Comparison of ENCODE assay signal across 21 mouse cellular contexts in genomic region chr19:9896067-9896466, GRCm38 (mm10). TPM values are rescaled to one million over a fixed set of nuclear protein-coding genes. Genes with fewer than 3 reads are reported as not detected.
DNase-seq lines count a peak whose midpoint lies in the region; ATAC-seq lines count a peak whose summit lies in the region.
"Had no signal": no experiment of that assay in that cellular context is flagged by ENCODE, and none has a peak within 500 bp of the region (broad histone marks: within the 10 kb centered on the region; RNA-seq: fewer than 3 reads in every experiment).

No protein-coding gene starts in this region.

- H3K27ac ChIP-seq in heart, embryonic 10.5 days = no peak overlapping the region
- H3K27ac ChIP-seq in midbrain, embryonic 10.5 days (replicated peaks) = no peak overlapping the region
- no peak overlapping the region for H3K27ac ChIP-seq in midbrain, embryonic 16.5 days (ENCODE audit: low read length)
- H3K27ac ChIP-seq in liver, embryonic 12.5 days = peak overlapping the region; percentile 57; the same call in 1 of the 2 replicates

- H3K27me3 ChIP-seq in heart, embryonic 10.5 days (ENCODE audit: insufficient read depth, poor library complexity, severe bottlenecking) = no peaks in the 10 kb centered on the region
- no peaks in the 10 kb centered on the region for H3K27me3 ChIP-seq in midbrain, embryonic 10.5 days (ENCODE audit: low read depth, poor library complexity, severe bottlenecking)
- no peaks in the 10 kb centered on the region for H3K27me3 ChIP-seq in midbrain, embryonic 16.5 days (ENCODE audit: control insufficient read depth, insufficient read depth, low read depth, low read length)
- H3K27me3 ChIP-seq in liver, embryonic 12.5 days (replicated peaks) = no peaks in the 10 kb centered on the region

- H3K4me3 ChIP-seq in heart, embryonic 10.5 days = no peak overlapping the region
- 0 out of 2 replicates have a peak overlapping the region, but pooled peaks have one; percentile 90 for H3K4me3 ChIP-seq in midbrain, embryonic 10.5 days
- no peak overlapping the region for H3K4me3 ChIP-seq in midbrain, embryonic 16.5 days (ENCODE audit: low read depth, low read length)
- H3K4me3 ChIP-seq in liver, embryonic 12.5 days = peak overlapping the region; percentile 85

- peaks cover 53% of the 10 kb centered on the region for H3K36me3 ChIP-seq in heart, embryonic 10.5 days
- peaks cover 64% of the 10 kb centered on the region for H3K36me3 ChIP-seq in midbrain, embryonic 10.5 days
- peaks cover 12% of the 10 kb centered on the region; the same call in 1 of the 2 replicates for H3K36me3 ChIP-seq in midbrain, embryonic 16.5 days (ENCODE audit: control insufficient read depth, insufficient read depth, low read length)
- peaks cover 69% of the 10 kb centered on the region for H3K36me3 ChIP-seq in liver, embryonic 12.5 days

- no peak for ATAC-seq in midbrain, embryonic 16.5 days
- ATAC-seq in liver, embryonic 12.5 days = no peak
- no peak for ATAC-seq in megakaryocyte progenitor cell, adult 5-6 weeks (replicated peaks; ENCODE audit: poor library complexity)
- ATAC-seq: hindbrain, embryonic 16.5 days had no signal

- 68% methylated on average over 5 of the region's 5 CpGs for WGBS in heart, embryonic 10.5 days
- WGBS in midbrain, embryonic 10.5 days = 80% methylated on average over 5 of the region's 5 CpGs
- WGBS in midbrain, embryonic 16.5 days = 82% methylated on average over 5 of the region's 5 CpGs
- 56% methylated on average over 5 of the region's 5 CpGs for WGBS in liver, embryonic 12.5 days (ENCODE audit: insufficient replicate concordance)

- H3K9ac ChIP-seq in midbrain, embryonic 16.5 days (ENCODE audit: low read depth, low read length) = no peak overlapping the region
- H3K9ac ChIP-seq in liver, embryonic 12.5 days = no peak overlapping the region

- peak; percentile 71 for DNase-seq in heart, embryonic 10.5 days (ENCODE audit: low spot score)
- no peak for DNase-seq in heart, postnatal 4 days
- DNase-seq in midbrain, embryonic 10.5 days (ENCODE audit: low spot score) = no peak
- DNase-seq in cerebellum, adult 9-10 months = no peak
- DNase-seq: adrenal gland, postnatal 14 days; B cell, adult 2 months; cerebellum, postnatal 25 days; kidney, adult 8-10 months; lung, postnatal 10 days; midbrain, embryonic 14.5 days; thymus, postnatal 4 days had no signal

- no peak overlapping the region for H3K4me2 ChIP-seq in midbrain, embryonic 16.5 days (ENCODE audit: low read length)
- H3K4me2 ChIP-seq in liver, embryonic 12.5 days = peak overlapping the region; percentile 93

- H3K9me3 ChIP-seq in heart, embryonic 10.5 days = no peaks in the 10 kb centered on the region
- H3K9me3 ChIP-seq in midbrain, embryonic 10.5 days (replicated peaks) = no peaks in the 10 kb centered on the region; the same call in 1 of the 2 replicates
- H3K9me3 ChIP-seq in midbrain, embryonic 16.5 days (replicated peaks; ENCODE audit: control insufficient read depth, low read length, poor library complexity, severe bottlenecking) = no peaks in the 10 kb centered on the region
- no peaks in the 10 kb centered on the region for H3K9me3 ChIP-seq in liver, embryonic 12.5 days (replicated peaks)

- H3K4me1 ChIP-seq in heart, embryonic 10.5 days = peaks cover 22% of the 10 kb centered on the region
- peaks cover 32% of the 10 kb centered on the region for H3K4me1 ChIP-seq in midbrain, embryonic 10.5 days
- H3K4me1 ChIP-seq in midbrain, embryonic 16.5 days (ENCODE audit: control insufficient read depth, insufficient read depth, low read length) = peaks cover 16% of the 10 kb centered on the region
- peaks cover 81% of the 10 kb centered on the region for H3K4me1 ChIP-seq in liver, embryonic 12.5 days

RNA-seq across cellular contexts. Expression of gene Incenp, which starts 3.3 kb away (rescaled TPM):
- 93.8 and 122 TPM in 2 replicates for polyA plus RNA-seq in heart, embryonic 10.5 days (2016; fragmentation: Nextera tagmentation; extraction: Ambion mirVana)
- total RNA-seq in heart, postnatal 4 days (2021) = 10 to 100 TPM; 66.8 to 68.2 TPM
- 142 and 150 TPM in 2 replicates for polyA plus RNA-seq in midbrain, embryonic 10.5 days (2016; fragmentation: Nextera tagmentation; extraction: Ambion mirVana)
- polyA plus RNA-seq in midbrain, embryonic 16.5 days (2015; fragmentation: Nextera tagmentation; extraction: Ambion mirVana) = 20.0 and 22.1 TPM in 2 replicates
- polyA plus RNA-seq in liver, embryonic 12.5 days (2016; fragmentation: Nextera tagmentation; extraction: Ambion mirVana) = 157 and 159 TPM in 2 replicates
- 179 and 188 TPM in 2 replicates for total RNA-seq in megakaryocyte progenitor cell, adult 5-6 weeks (2015)
- total RNA-seq in megakaryocyte progenitor cell, adult 5-6 weeks (2017) = 95.9 and 97.2 TPM in 2 replicates

RNA-seq across cellular contexts. Expression of gene Scgb2a2, which starts 48.7 kb away (rescaled TPM):
- not detected in 2 replicates for polyA plus RNA-seq in heart, embryonic 10.5 days (2016; fragmentation: Nextera tagmentation; extraction: Ambion mirVana)
- total RNA-seq in heart, postnatal 4 days (2021) = not detected
- polyA plus RNA-seq in midbrain, embryonic 10.5 days (2016; fragmentation: Nextera tagmentation; extraction: Ambion mirVana) = 0.14 TPM in 1 of 2 replicates, not detected in the other
- polyA plus RNA-seq in midbrain, embryonic 16.5 days (2015; fragmentation: Nextera tagmentation; extraction: Ambion mirVana) = not detected in 2 replicates
- not detected in 2 replicates for polyA plus RNA-seq in liver, embryonic 12.5 days (2016; fragmentation: Nextera tagmentation; extraction: Ambion mirVana)
- total RNA-seq in megakaryocyte progenitor cell, adult 5-6 weeks (2015) = not detected in 2 replicates
- not detected in 2 replicates for total RNA-seq in megakaryocyte progenitor cell, adult 5-6 weeks (2017)
- total RNA-seq: adrenal gland, postnatal 14 days; granulocyte monocyte progenitor cell, adult 5-6 weeks; heart, postnatal 25 days; left cerebral cortex, adult 18-20 months had no signal
- polyA plus RNA-seq: embryonic facial prominence, embryonic 11.5 days; forebrain, embryonic 11.5 days; hindbrain, embryonic 16.5 days; limb, embryonic 11.5 days; midbrain, embryonic 14.5 days had no signal

Comparison
In these comparisons a context has a peak if more than half of its experiments do, and no peak if none do; other contexts are left out.
1. H3K4me3 ChIP-seq: peak in midbrain, embryonic 10.5 days (single experiment) and liver, embryonic 12.5 days (single experiment); none in heart, embryonic 10.5 days (single experiment) and midbrain, embryonic 16.5 days (single experiment).